Mouse (Mus musculus) forebrain, embryonic 14.5 days (tissue): ENCODE results near the gene Zfp668. TPM values are rescaled to one million over a fixed set of nuclear protein-coding genes. Genes with fewer than 3 reads are reported as not detected.
A peak's percentile ranks its signal among the peaks of the same experiment; 100 is the strongest.

Source experiments
- ATAC-seq: fragments of 200-750 bp; cut with Nextera tagmentation; 2 replicates; pipeline ENCODE4 v1.8.0; 2017; ENCODE audit warnings: mild to moderate bottlenecking, moderate library complexity
- DNase-seq: peaks from one replicate; pipeline ENCODE4 v3.0.0-alpha.2; 2015; ENCODE audit warnings: low spot score
- H3K27ac ChIP-seq: fragments of 300-500 bp; sonication (generic); 2 replicates; pipeline ENCODE4 v1.5.1; 2014; ENCODE audit warnings: low read depth, mild to moderate bottlenecking, control low read depth, low read length, moderate library complexity
- H3K27me3 ChIP-seq: fragments of 300-500 bp; sonication (generic); replicated peaks from 2 replicates; pipeline ENCODE4 v1.6.1; 2014; ENCODE audit warnings: low read length, control low read depth, mixed read lengths; ENCODE audit not compliant: control insufficient read depth, insufficient read depth
- H3K36me3 ChIP-seq: fragments of 300-500 bp; sonication (generic); 2 replicates; pipeline ENCODE4 v1.6.1; 2014; ENCODE audit warnings: low read length, control low read depth; ENCODE audit not compliant: control insufficient read depth, insufficient read depth
- H3K4me1 ChIP-seq: fragments of 300-500 bp; sonication (generic); 2 replicates; pipeline ENCODE4 v1.6.1; 2014; ENCODE audit warnings: antibody characterized with exemption, low read length, control low read depth; ENCODE audit not compliant: control insufficient read depth, insufficient read depth
- H3K4me2 ChIP-seq: fragments of 300-500 bp; sonication (generic); 2 replicates; pipeline ENCODE4 v1.6.1; 2014; ENCODE audit warnings: mild to moderate bottlenecking, control low read depth, low read length
- H3K4me3 ChIP-seq: fragments of 300-500 bp; sonication (generic); 2 replicates; pipeline ENCODE4 v1.5.1; 2014; ENCODE audit warnings: low read depth, low read length, control low read depth
- H3K9ac ChIP-seq: fragments of 300-500 bp; sonication (generic); 2 replicates; pipeline ENCODE4 v1.6.1; 2014; ENCODE audit warnings: mild to moderate bottlenecking, low read length, control low read depth, moderate library complexity
- H3K9me3 ChIP-seq: fragments of 300-500 bp; sonication (generic); replicated peaks from 2 replicates; pipeline ENCODE4 v1.6.1; 2016; ENCODE audit warnings: low read length, control low read depth, mixed read lengths; ENCODE audit not compliant: control insufficient read depth
- WGBS: fragments of 180-500 bp; shearing (Covaris S2); extraction: QIAGEN DNeasy Blood & Tissue Kit; methylation state at CpG from one replicate; pipeline ENCODE4 v1.1.7; 2014; 5-methylcytosine and 5-hydroxymethylcytosine counted together
- polyA plus RNA-seq: library from polyadenylated mRNA; unstranded; fragments of >200 nt; fragmentation: Nextera tagmentation; extraction: Ambion mirVana; gene quantifications from 2 replicates; pipeline ENCODE4 v1.2.1, GENCODE M21; 2014

The Zfp668 gene
- polyA plus RNA-seq, 1 experiment from 2014 or later: 24.1 TPM

GRCm38 (mm10) chr7:127869149-127869810 is 7.3 kb downstream of the Zfp668 start:
- ATAC-seq: no peak
- Histone ChIP-seq H3K27me3 (no peaks in the 10 kb centered on the region), H3K4me2 (no peak overlapping the region), H3K4me3 (no peak overlapping the region), H3K9ac (no peak overlapping the region), H3K36me3 (peaks cover 67% of the 10 kb centered on the region), H3K27ac (peak overlapping the region; percentile 17; the same call in 1 of the 2 replicates), H3K4me1 (peaks cover 7% of the 10 kb centered on the region), H3K9me3 (no peaks in the 10 kb centered on the region)
- peak; percentile 17 for DNase-seq
- WGBS: 63% methylated on average over 3 of the region's 3 CpGs

DNA sequence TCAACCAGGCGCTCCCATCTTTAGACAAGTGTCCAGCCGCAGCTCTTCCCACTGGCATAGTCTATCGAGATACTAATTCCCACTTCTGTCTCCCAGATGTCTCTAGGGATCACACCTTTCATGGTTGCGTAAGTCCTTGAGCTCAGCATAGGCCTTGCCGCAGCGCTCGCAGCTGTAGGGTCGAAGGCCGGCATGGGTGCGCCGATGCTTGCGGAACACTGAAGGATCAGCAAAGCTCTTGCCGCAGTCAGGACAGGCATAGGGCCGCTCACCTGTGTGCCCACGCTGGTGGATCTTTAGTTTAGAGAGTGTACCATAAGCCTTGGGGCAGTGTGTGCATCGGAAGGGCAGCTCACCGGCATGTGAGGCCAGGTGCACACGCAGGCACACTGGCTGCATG is 9.0 kb downstream of the Zfp668 start:
- Histone ChIP-seq H3K9me3 (no peaks in the 10 kb centered on the region), H3K4me2 (no peak overlapping the region), H3K36me3 (peaks cover 61% of the 10 kb centered on the region), H3K27me3 (no peaks in the 10 kb centered on the region), H3K9ac (no peak overlapping the region), H3K27ac (no peak overlapping the region), H3K4me1 (no peaks in the 10 kb centered on the region), H3K4me3 (no peak overlapping the region)
- 96% methylated on average over 18 of the region's 18 CpGs for WGBS
- DNase-seq (no peak), ATAC-seq (no peak)

DNA sequence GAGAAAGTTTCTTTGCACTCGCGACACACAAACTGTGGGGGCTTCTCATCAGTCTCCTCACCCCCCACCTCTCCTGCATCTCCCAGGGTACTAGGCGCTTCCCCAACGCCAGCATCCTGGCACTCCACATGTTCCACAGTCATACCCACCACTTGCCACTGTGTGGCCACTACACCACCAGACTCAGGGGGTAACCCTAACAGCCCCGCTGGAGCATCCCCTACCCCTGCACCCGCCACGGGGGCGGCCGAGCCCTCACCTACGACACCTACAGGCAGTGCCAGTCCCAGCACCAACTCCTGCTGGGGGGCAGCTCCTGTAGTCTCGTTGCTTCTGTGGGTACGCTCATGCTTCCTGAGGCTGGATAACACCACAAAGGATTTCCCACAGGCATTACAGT is 10.2 kb downstream of the Zfp668 start:
- Histone ChIP-seq H3K36me3 (peaks cover 54% of the 10 kb centered on the region), H3K4me3 (no peak overlapping the region)
- no peak for ATAC-seq

DNA sequence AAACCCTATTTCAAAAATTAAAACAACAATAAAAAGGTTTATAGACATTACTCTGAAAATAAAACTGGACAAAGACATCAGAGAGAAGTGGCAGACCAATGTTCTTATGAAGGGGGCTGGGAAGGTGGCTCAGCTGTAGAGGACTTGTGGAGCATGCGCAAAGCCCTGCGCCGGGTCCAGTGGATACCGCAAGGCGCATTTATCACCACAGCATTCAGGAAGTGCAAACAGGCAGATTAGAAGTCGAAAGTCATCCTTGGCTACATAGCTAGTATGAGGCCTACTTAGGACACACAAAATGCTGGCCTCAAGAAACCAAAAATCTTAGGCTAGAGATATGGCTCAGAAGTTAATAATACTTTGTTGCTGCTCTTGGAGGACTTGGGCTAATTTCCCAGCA is 18.4 kb downstream of the Zfp668 start:
- Histone ChIP-seq H3K4me3 (no peak overlapping the region), H3K27me3 (no peaks in the 10 kb centered on the region), H3K4me2 (no peak overlapping the region), H3K36me3 (no peaks in the 10 kb centered on the region), H3K9me3 (no peaks in the 10 kb centered on the region), H3K4me1 (no peaks in the 10 kb centered on the region), H3K9ac (no peak overlapping the region), H3K27ac (no peak overlapping the region)
- WGBS: 97% methylated on average over 6 of the region's 6 CpGs
- ATAC-seq (no peak), DNase-seq (no peak)

More for the DNA sequence above, 10.2 kb downstream of the Zfp668 start:
- no peak overlapping the region for H3K27ac ChIP-seq
- no peaks in the 10 kb centered on the region for H3K4me1 ChIP-seq
- no peak for DNase-seq
- no peaks in the 10 kb centered on the region for H3K9me3 ChIP-seq
- no peaks in the 10 kb centered on the region for H3K27me3 ChIP-seq
- WGBS: 94% methylated on average over 12 of the region's 12 CpGs
- no peak overlapping the region for H3K4me2 ChIP-seq
- H3K9ac ChIP-seq: no peak overlapping the region

DNA sequence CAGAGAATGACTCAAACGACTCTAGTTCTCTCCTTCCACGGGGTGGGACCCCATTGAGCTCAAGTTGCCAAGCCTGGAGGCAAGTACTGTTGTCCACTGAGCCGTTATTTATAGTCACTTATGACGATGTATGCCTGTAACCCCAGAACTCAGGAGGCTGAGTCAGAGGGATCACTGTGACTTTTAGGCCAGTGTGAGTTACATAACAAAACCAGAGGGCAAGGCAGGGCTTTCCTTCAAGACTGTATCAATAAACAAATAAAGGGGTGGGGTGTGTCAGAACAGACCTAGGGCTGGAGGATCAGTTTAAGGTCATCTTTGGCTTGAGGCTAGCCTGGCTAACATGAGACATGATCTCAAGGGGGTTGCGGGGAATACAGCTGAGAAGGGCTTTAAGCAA is 25.7 kb downstream of the Zfp668 start:
- Histone ChIP-seq H3K9me3 (no peaks in the 10 kb centered on the region), H3K4me2 (no peak overlapping the region), H3K36me3 (0 out of 2 replicates have a peak, but pooled peaks cover 3% of the 10 kb centered on the region), H3K27ac (no peak overlapping the region), H3K9ac (no peak overlapping the region), H3K4me1 (no peaks in the 10 kb centered on the region), H3K27me3 (no peaks in the 10 kb centered on the region), H3K4me3 (no peak overlapping the region)
- ATAC-seq (no peak), DNase-seq (no peak)
- WGBS: 78% methylated on average over 5 of the region's 5 CpGs

DNA sequence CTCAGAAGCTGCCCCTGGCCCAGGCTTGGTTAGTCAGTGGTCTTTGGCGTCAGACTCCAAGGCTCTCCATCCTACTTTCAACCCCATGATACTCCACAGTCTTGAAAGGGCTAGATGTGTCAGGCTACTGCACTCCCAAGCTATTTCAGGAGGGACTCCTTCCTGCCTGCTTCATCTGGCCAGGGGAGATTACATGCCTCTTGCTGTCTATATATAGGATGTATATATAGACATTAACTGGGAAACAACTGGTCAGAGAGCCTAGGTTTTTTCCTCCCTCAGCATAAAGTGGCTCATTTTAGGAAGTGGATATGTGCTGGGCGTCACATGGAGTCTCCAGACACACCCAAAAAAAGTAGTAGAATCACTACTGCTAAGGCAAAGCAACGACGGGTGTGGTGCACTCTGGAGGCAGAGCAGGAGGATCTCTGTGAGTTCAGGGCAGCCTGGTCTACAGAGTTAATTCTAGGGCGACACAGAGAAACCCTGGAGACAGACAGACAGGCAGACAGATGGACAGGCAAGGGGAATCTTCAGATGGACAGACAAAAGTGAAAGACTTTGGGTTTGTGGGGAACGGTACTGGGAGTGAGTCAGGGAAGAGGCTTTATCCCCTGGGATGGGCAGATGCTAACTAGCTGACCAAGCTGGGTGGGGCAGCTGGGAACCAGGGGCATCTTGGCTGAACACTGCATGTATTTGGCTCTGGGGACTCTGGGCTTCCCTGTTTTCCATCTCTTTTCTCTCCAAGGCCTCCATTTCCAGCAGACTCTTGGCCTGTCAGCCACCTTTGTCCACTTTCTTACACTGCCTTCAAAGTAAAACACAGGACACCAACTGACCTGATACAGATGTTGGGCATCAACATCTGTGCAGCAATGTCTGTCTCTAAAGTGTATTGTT is 26.4 kb downstream of the Zfp668 start:
- Histone ChIP-seq H3K27me3 (no peaks in the 10 kb centered on the region), H3K9me3 (no peaks in the 10 kb centered on the region), H3K4me2 (no peak overlapping the region), H3K9ac (no peak overlapping the region), H3K4me1 (no peaks in the 10 kb centered on the region), H3K4me3 (no peak overlapping the region), H3K27ac (no peak overlapping the region), H3K36me3 (0 out of 2 replicates have a peak, but pooled peaks cover 3% of the 10 kb centered on the region)
- whole genome bisulfite sequencing: 79% methylated on average over 6 of the region's 6 CpGs
- ATAC-seq (no peak), DNase-seq (no peak)

DNA sequence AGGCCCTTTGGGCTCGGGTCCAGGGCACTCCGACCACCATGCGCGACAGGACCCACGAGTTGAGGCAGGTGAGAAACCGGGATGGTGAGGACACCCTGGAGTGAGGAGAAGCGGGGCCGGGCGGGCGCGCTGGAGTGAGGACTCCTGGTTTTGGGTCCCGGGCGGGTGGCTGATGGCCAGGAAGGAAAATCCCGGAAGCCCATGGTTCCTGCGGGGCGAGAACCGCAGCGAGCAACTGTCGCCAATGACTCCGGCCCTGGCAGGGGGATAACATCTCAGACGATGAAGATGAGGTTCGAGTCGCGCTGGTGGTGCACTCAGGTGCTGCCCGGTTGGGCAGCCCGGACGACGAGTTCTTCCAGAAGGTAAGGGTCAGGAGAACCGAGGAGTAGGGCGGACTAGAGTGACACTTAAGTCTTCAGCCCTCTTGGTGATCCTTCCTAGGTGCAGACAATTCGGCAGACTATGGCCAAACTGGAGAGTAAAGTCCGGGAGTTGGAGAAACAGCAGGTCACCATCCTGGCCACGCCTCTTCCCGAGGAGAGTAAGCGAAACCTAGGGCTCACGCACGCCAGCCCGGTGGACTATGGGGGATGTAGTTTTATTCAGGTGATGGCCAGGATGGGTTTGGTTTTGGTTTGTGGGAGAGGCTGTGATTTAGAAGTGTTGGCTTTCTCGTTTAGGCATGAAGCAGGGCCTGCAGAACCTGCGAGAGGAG is 34.5 kb downstream of the Zfp668 start:
- H3K4me3 ChIP-seq: peak overlapping the region; percentile 68
- ATAC-seq: peak; percentile 59
- under 1% methylated on average over 40 of the region's 40 CpGs for WGBS
- peaks cover 4% of the 10 kb centered on the region for H3K4me1 ChIP-seq
- H3K4me2 ChIP-seq: peak overlapping the region; percentile 98
- DNase-seq: peak; percentile 84
- H3K9me3 ChIP-seq: no peaks in the 10 kb centered on the region
- H3K9ac ChIP-seq: peak overlapping the region; percentile 68
- H3K27ac ChIP-seq: peak overlapping the region; percentile 90
- H3K36me3 ChIP-seq: no peaks in the 10 kb centered on the region
- no peaks in the 10 kb centered on the region for H3K27me3 ChIP-seq

- peak overlapping the region; percentile 90 for H3K27ac ChIP-seq
- H3K9me3 ChIP-seq: no peaks in the 10 kb centered on the region
- peaks cover 4% of the 10 kb centered on the region for H3K4me1 ChIP-seq
- DNase-seq (peak; percentile 97), ATAC-seq (peak; percentile 96)
- H3K4me2 ChIP-seq: peak overlapping the region; percentile 98
- H3K36me3 ChIP-seq: no peaks in the 10 kb centered on the region
- H3K9ac ChIP-seq: peak overlapping the region; percentile 68
- under 1% methylated on average over 46 of the region's 46 CpGs for WGBS
- H3K27me3 ChIP-seq: no peaks in the 10 kb centered on the region
- peak overlapping the region; percentile 68 for H3K4me3 ChIP-seq
These were observed 35.2 kb downstream of the Zfp668 start for GRCm38 (mm10) chr7:127841340-127842000.
